Mouse (Mus musculus): ENCODE measurements around the gene Smdt1.

The Smdt1 gene

GRCm38 (mm10) chr15:82343368-82344287, 4.9 kb downstream of the Smdt1 start:
- peak; percentile 59 for DNase-seq

DNA sequence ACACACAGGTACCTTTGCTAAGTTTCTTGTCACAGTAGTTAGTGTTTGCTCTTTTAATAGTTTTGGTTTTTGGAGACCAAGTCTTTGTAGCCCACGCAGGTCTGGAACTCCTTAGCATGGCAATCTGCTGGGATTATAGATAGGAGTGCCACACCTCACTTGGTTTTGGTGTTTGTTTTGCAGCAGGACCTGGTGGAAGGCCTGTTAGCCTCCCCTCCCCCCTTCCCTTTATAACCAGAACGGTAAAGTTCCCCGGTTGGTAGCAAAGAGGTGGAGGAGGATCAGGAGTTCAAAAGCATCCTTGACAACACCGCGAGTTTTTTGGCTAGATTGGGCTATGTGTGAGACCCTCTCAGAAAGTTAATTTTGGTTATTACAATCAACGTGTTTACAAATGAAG, 6.2 kb downstream of the Smdt1 start:
- no peak for DNase-seq

GRCm38 (mm10) chr15:82345820-82346470, 7.2 kb downstream of the Smdt1 start:
- peak; percentile 98 for DNase-seq

DNA sequence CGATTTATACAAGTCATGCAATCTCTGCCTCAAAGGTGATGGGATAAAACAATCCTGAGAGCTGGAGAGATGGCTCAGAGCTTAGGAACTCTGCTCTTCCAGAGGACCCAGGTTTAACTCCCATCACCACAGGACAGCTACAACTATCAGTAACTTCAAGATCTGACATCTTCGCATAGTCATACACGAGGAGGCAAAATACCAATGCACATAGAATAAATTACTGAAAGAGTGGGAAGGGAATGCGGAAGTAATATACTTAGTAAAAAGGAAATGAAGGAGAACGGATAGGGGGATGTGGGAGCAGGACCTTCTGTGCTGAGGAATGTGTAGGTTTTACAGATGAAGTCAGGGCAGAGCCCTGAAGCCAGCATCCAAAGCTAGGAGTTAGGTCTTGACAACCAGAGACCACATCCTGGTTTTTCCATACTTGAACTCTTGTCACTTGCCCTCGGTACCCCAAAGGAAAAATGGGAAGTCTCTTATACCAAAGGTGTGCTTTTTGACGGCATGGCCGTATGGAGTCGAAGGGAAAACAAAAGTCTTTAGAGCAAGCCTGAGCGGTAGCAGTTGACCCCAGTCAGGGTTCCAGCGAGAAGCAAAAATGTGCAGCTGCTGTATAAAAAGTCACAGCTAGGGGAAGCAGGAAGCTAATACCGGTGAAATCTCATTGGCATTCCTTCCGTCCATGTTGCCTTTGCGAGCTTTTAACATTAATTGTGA, 8.0 kb downstream of the Smdt1 start:
- no peak for DNase-seq

DNA sequence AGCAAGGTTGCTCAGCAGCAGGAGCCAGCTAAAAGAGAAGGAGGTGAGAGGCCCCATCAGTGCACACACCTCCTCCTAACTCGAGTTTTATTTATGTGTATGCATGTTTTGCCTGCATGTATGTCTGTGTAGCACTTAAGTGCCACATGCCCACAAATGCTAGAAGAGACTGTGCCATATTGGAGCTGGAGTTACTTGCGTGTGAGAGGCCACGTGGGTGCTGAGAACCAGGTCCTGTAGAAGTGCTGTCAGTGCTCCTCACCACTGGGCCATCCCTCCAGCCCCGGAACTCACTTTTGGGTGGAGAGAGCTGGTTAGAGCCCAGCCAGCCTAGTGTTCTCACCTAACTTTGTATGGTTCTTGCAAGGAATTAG, 8.5 kb downstream of the Smdt1 start:
- DNase-seq = no peak

DNA sequence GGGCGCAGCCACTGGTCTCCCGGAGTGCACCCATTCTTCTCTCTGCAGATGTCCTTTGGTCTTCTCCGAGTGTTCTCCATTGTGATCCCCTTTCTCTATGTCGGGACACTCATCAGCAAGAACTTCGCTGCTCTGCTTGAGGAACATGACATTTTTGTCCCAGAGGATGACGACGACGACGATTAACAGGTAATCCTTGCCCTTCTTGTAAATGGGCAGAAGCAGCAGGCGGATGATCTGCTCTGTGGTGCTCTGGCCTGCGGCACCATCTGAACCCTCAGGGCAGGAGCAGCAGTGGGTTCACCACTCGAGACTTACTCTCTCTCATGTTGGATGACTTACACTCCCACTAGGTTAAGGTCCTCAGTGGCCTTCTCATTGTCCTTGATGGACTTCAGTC, 9.1 kb downstream of the Smdt1 start:
- DNase-seq = no peak

- DNase-seq = no peak
Measured at GRCm38 (mm10) chr15:82348258-82348998, 9.7 kb downstream of the Smdt1 start.

DNA sequence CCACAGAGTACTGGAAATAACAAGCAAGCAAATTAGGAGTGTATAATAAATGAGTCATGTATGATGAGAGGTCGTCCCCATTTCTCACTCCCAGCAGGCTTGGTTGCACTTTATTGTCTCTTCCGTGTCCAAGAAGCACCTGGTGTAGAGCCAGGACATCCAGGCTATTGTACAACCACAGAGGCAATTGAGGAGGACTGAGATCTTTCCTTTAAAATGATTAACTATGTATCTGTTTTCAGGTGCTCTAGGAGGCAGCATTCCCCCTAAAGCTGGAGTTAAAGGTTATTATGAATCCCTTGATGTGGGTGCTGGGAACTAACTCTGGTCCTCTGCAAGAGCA, 10.2 kb downstream of the Smdt1 start:
- no peak for DNase-seq

- DNase-seq = no peak
Measured at GRCm38 (mm10) chr15:82350349-82350748, 11.6 kb downstream of the Smdt1 start.

GRCm38 (mm10) chr15:82351480-82351879, 12.7 kb downstream of the Smdt1 start:
- no peak for DNase-seq

DNA sequence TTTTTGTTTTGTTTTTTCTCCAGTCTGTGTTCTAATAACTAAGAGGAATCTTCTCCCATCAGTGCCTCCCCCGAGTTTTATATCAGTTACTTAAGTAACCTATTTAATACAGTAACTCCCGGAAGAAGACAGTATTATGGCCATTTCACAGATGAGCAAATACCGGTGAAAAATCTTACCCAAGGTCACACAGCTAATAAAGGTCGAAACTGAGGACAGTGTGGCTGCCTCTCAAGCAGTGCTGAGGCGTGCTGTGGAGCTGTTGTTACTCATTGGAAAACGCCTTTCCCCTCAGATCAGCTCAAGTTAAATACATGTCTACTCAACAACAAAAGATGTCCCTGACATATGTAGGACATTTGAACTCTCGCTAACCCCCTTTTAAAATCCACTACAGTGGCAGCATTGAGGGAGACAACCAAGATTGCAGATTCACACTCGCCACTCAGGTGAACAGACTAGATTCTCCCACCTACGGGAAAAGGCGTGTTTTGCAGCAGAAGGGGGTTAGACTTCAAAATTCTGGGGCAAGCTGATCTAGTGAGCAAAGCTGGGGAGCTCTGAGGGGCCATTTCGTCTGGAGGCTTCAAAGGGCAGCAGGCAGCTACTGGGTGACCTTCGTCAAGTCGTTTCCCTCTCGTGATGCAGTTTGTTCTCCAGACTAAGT, 14.5 kb downstream of the Smdt1 start:
- DNase-seq = peak; percentile 45

DNA sequence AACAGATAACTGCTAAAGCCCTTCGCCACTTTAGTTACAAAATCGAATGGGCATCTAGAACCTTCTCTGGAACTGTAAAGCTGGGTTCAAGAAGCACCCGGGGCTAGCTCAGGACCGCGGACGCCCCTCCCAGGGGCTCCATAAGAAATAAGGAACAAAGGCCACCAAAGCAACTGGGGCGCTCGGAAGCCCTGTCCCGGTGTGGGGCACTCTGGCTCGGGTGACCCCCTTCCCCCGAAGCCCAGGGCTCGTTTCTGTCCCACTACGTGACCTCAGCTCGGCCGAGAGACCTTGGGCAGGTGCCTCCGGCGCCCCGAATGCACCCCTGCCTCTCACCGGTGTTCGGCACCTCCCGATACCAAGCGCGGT, 15.0 kb downstream of the Smdt1 start:
- DNase-seq = no peak

DNA sequence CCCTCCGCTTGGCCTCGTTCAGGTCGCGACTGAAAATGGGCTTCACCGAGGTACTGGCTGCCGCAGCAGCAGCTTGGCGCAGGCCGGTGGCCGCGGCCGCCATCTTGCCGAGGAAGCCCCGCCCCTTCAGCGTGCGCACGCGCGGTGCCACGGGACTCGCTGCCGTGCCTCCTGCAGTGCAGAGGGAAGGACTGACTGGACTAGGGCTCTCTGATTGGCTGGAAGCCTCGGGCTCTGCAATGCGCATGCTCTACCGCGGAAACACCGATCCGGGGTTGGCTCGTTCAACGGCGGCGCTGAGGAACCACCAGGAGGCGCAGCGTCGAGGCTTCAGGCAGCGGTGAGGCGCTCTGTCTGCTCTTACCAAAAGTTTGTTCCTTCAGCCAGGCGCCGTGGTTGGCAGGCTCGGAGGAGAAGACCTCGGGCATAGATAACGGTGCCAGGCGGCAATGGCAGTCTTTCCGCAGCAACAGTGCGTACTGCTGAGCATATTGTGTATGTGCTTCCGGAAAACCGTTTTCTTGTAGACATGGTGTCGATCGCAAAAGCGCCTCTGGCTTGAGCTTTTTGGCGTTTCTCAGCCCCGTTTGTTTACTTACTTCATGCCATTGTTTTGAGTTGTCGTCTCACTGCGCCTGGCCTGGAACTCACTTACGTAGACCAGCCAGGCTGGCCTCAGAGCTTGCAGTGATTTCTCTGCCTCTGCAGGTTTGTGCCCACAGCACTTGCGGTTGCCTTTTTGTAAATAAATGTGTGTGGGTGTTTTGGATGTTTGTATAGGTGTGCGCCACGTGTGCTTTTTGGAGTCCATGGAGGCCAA, 15.6 kb downstream of the Smdt1 start, which contains the start of gene Ndufa6:
Gene Ndufa6, minus strand, starts transcription at position 197 of the 820 bp plus-strand sequence.
- DNase-seq = peak; percentile 94

DNA sequence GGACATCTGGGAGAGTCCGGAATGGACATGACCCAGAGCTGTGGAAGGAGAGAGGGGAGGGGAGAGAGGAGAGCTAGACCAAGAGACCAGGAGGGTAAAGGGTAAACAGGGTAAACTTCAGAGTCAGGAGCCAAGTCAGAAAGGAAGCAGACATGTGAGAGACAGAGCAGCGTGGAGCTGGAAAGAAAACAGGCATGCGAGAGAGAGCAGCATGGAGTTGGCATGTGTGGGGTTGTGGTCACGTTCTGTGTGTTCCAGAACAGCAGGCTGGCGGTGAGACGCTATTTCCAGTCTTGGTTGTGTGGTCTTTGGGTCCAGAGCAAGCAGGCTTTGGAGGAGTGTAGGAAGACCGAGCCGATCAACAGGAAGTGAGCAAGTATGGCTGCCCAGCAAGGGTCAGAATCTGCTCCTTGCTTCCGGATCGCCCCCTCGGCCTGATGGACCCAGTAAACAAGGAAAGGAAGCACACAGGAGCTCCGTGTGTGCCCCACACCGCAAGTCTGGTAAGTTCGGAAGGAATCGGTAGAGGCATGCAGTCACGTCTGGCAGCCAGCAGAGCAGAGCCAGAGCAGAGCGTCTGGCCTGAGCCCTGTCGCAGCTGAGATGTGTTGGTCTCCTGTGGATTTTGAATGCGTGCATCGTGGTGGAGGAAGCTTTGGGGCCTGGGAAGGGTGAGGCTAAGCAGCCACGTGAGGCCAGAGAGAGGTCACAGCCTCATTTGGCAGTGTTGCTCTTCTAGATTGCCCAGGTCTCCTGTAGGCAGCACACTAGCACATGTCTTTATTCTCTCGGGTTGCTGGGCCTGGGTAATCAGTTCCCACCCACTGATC, 19.9 kb downstream of the Smdt1 start:
- DNase-seq = peak; percentile 70

GRCm38 (mm10) chr15:82361459-82362018, 22.8 kb downstream of the Smdt1 start:
- DNase-seq = peak; percentile 57

- DNase-seq = peak; percentile 36
Measured at GRCm38 (mm10) chr15:82362234-82362633, 23.5 kb downstream of the Smdt1 start.

- DNase-seq = peak; percentile 2
Measured at GRCm38 (mm10) chr15:82363801-82364200, 25.0 kb downstream of the Smdt1 start.

DNA sequence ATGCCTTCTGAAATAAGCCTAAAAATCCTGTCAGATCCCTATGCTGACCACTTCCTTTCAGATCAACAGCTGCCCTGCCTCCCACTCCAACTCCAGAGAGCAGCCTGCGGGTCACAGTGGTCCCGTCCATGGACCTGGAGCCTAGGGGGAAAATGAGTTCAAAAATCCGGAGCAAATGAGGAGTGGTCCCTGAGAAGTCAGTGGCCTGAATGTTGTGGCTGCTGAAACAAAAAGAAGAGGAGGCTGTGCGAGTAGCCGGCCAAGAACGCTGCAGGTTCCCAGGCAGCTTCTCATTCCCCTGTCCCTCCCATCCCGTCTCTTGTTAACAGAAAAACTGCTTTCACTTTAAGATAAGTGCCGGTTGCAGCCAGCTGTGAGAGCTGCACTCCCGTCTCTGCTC, 25.8 kb downstream of the Smdt1 start:
- peak; percentile 15 for DNase-seq

GRCm38 (mm10) chr15:82368146-82368545, 29.4 kb downstream of the Smdt1 start:
- DNase-seq = peak; percentile 0

DNA sequence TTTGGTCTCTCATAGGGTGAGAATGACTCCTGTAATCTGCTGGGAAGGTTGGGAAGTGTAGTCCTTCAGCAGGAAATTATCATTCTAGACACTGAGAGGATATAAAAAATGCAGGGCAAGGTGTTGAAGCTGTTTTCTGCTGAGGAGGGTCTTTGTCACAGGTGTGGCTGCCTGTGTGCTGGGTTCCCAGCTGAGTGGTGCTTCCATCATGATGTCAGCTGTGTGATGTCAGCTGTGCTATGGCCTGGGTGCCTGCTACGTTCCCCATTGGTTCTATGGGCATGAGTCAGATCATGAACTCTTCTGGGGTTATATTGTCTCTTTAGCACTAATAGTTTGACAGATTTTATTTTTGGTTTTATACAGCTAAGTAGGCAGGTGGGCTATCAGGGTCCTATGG, 30.1 kb downstream of the Smdt1 start:
- DNase-seq = no peak
